Mouse (Mus musculus): ENCODE measurements around the gene Cmas. TPM values are rescaled to one million over a fixed set of nuclear protein-coding genes. Genes with fewer than 3 reads are reported as not detected.

Cmas gene
- total and polyA plus RNA-seq, 3 experiments, result 53.2 to 80.6 (median 76.0) TPM

- ATAC-seq (ENCODE audit: extremely low read depth, insufficient number of reproducible peaks, low FRiP score, poor library complexity, severe bottlenecking) (no peak), DNase-seq (ENCODE audit: low spot score) (no peak)
- Histone ChIP-seq H3K4me1 (ENCODE audit: insufficient read depth, low read depth, low read length) (peaks cover 32% of the 10 kb centered on the region), H3K9me3 (replicated peaks) (peaks cover 3% of the 10 kb centered on the region), H3K36me3 (replicated peaks) (no peaks in the 10 kb centered on the region), H3K4me3 (ENCODE audit: low read depth, low read length) (no peak overlapping the region), H3K27me3 (ENCODE audit: insufficient read depth, low read length) (0 out of 2 replicates have a peak, but pooled peaks cover 1% of the 10 kb centered on the region)
- no peak for TF ChIP-seq TAL1 (conservative IDR thresholded peaks at IDR 0.05; ENCODE audit: low read depth, low read length)
- TF ChIP-seq CTCF (IDR thresholded peaks at IDR 0.05; ENCODE audit: low read depth, low read length), result no peak
- no peak for TF ChIP-seq GATA1 (IDR thresholded peaks at IDR 0.05; ENCODE audit: borderline replicate concordance, low read length)
- TF ChIP-seq POLR2AphosphoS5 (IDR thresholded peaks at IDR 0.05; ENCODE audit: insufficient replicate concordance, low read depth, low read length), result no peak
- TF ChIP-seq GATA2 (IDR thresholded peaks at IDR 0.05; ENCODE audit: borderline replicate concordance, low read depth, low read length), result no peak
Measured at GRCm38 (mm10) chr6:142747165-142747564, 9.3 kb upstream of the Cmas start.

DNA sequence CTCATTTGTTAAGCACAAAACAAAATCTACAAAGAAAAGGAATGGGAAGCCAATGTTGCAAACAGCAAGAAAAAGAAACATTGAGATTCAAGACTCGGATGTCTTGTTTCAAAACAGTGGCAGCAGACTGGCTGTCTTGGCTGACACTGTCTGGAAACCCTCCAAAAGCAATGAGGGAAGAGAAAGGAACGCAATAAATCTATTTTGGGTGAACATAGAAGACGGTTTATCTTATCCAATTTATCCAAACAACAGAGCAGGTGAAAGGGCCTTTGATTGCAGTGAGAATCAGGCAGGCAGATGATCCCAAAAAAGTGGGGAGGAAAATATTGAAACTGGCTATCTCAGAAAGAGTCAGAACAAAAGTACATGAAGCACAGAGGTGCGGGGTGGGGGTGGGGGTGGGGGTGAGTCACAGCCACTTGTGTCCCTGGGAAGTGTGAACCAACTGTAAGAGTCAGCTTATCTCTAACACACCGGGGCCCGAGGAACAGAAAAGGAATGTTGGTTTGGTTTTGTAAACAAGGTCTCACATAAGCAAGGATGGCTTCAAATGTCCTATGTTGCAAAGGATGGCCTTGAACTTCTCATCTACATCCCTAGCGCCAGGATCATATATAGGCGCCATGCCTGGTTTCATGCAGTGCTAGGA lies 8.3 kb upstream of the Cmas start:
- TF ChIP-seq GATA2 (IDR thresholded peaks at IDR 0.05; ENCODE audit: borderline replicate concordance, low read depth, low read length), result no peak
- TF ChIP-seq TAL1 (conservative IDR thresholded peaks at IDR 0.05; ENCODE audit: low read depth, low read length), result no peak
- no peak for TF ChIP-seq POLR2AphosphoS5 (IDR thresholded peaks at IDR 0.05; ENCODE audit: insufficient replicate concordance, low read depth, low read length)
- no peak for TF ChIP-seq CTCF (IDR thresholded peaks at IDR 0.05; ENCODE audit: low read depth, low read length)
- no peak for TF ChIP-seq GATA1 (IDR thresholded peaks at IDR 0.05; ENCODE audit: borderline replicate concordance, low read length)
- H3K4me1 ChIP-seq (ENCODE audit: insufficient read depth, low read depth, low read length), result peaks cover 38% of the 10 kb centered on the region
- DNase-seq (ENCODE audit: low spot score), result no peak

DNA sequence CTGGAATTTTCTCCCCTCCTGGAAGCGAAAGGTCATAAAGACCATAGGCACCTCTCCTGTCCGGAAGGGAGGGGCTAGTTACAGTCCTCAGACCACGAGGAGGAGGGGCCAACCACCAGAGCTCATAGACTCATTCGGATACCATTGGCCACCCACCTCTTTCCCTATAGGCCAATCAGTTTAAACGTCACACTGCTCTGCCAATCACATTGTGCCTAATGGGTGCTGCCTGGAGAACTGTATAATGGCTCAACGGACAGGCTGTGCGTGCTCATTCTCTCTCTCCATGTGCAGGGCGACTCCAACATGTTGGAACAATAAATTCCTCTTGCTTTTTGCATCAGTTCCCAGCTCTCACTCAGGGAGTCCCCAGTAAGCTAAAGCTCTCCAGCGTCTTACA lies 5.1 kb upstream of the Cmas start:
- H3K4me1 ChIP-seq (ENCODE audit: insufficient read depth, low read depth, low read length), result peaks cover 58% of the 10 kb centered on the region
- no peaks in the 10 kb centered on the region for H3K27me3 ChIP-seq (ENCODE audit: insufficient read depth, low read length)
- ATAC-seq (ENCODE audit: extremely low read depth, insufficient number of reproducible peaks, low FRiP score, poor library complexity, severe bottlenecking), result no peak
- no peak overlapping the region for H3K4me3 ChIP-seq (ENCODE audit: low read depth, low read length)
- no peak for DNase-seq (ENCODE audit: low spot score)
- no peaks in the 10 kb centered on the region for H3K36me3 ChIP-seq (replicated peaks)
- TF ChIP-seq POLR2AphosphoS5 (IDR thresholded peaks at IDR 0.05; ENCODE audit: insufficient replicate concordance, low read depth, low read length) (no peak), TAL1 (conservative IDR thresholded peaks at IDR 0.05; ENCODE audit: low read depth, low read length) (no peak), GATA2 (IDR thresholded peaks at IDR 0.05; ENCODE audit: borderline replicate concordance, low read depth, low read length) (no peak), CTCF (IDR thresholded peaks at IDR 0.05; ENCODE audit: low read depth, low read length) (no peak)
- H3K9me3 ChIP-seq (replicated peaks), result no peaks in the 10 kb centered on the region

More for the DNA sequence above, 8.3 kb upstream of the Cmas start:
- ATAC-seq (ENCODE audit: extremely low read depth, insufficient number of reproducible peaks, low FRiP score, poor library complexity, severe bottlenecking), result no peak
- no peaks in the 10 kb centered on the region for H3K27me3 ChIP-seq (ENCODE audit: insufficient read depth, low read length)
- no peak overlapping the region for H3K4me3 ChIP-seq (ENCODE audit: low read depth, low read length)
- H3K9me3 ChIP-seq (replicated peaks), result peaks cover 3% of the 10 kb centered on the region
- H3K36me3 ChIP-seq (replicated peaks), result no peaks in the 10 kb centered on the region

DNA sequence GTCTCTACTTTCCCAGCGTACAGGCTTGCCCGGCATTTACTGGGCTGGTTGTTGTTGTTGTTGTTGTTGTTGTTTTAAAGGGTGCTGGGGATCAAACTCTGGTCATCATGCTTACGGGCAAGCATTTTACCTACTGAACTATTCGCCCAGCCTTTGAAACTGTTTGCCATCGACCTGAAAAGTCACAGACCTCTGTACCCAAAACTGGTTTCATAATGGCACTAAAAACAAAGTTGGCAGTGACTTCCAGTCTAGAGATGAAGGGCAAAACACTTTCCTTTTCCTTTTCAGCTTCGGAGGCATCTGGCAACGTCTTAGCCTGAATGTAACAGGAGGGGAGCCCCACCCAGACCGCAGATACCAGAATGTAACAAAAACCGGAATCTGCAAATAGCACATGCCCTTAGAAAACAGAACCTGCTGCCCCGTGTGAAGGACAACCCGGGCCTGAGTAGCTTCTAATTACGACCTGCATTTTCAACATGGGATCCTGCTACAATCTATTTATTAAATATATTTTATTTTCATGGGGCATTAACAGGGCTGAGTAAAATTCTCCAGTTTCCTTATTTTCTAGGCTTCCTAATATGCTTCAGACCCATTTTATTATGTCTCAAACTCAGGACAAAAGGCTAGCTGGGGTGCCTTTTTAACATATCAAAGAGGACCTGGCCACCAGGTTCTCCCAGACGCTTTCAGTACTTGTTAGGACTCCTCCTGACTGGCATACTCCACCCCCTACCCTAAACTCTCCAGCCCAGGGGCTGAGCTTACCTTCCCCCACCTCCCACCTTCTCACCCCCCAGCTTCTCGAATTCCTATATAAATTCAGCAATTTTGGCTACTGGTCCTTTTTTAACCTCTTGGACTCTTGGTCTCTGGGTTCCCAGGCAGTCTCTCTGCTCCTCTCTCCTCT lies 3.9 kb upstream of the Cmas start:
- peaks cover 56% of the 10 kb centered on the region for H3K4me1 ChIP-seq (ENCODE audit: insufficient read depth, low read depth, low read length)
- DNase-seq (ENCODE audit: low spot score) (peak; percentile 67), ATAC-seq (ENCODE audit: extremely low read depth, insufficient number of reproducible peaks, low FRiP score, poor library complexity, severe bottlenecking) (peak; percentile 25; the same call in 1 of the 2 replicates)
- no peaks in the 10 kb centered on the region for H3K27me3 ChIP-seq (ENCODE audit: insufficient read depth, low read length)
- H3K4me3 ChIP-seq (ENCODE audit: low read depth, low read length), result no peak overlapping the region; the same call in 1 of the 2 replicates
- H3K36me3 ChIP-seq (replicated peaks), result no peaks in the 10 kb centered on the region
- TF ChIP-seq CTCF (IDR thresholded peaks at IDR 0.05; ENCODE audit: low read depth, low read length) (no peak), POLR2AphosphoS5 (IDR thresholded peaks at IDR 0.05; ENCODE audit: insufficient replicate concordance, low read depth, low read length) (no peak), GATA1 (IDR thresholded peaks at IDR 0.05; ENCODE audit: borderline replicate concordance, low read length) (no peak), TAL1 (conservative IDR thresholded peaks at IDR 0.05; ENCODE audit: low read depth, low read length) (no peak), GATA2 (IDR thresholded peaks at IDR 0.05; ENCODE audit: borderline replicate concordance, low read depth, low read length) (no peak)
- H3K9me3 ChIP-seq (replicated peaks), result no peaks in the 10 kb centered on the region

DNA sequence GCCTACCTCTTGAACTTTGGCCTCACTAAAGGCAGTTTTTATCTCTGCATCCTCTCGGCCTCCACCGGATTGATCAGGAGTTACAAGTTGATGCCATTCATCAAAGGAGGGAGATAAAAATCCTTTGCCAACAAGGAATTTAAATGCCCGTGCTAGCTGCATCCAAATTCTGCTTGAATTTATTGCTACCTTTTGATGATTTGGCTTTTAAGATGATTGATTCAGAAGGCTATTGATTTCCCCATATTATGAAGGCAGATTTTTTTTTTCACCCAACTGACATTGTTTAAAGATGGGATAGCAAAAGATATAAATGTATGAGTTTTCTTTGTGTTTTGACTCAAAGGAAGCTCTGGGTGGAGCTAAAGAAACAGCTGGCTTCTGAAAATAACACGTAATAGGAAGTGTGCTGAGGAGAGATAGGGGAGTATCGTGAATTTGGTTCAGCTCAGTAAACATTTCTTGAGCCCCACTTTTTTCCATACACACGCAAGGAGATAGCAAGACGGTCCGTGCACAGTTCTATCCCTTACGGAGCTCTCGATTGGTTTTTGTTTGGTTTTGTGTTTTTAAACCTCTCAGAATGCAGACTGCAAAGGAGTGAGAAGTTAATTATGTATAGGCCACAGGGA lies 964 bp downstream of the Cmas start:
- H3K9me3 ChIP-seq (replicated peaks), result no peaks in the 10 kb centered on the region
- H3K4me1 ChIP-seq (ENCODE audit: insufficient read depth, low read depth, low read length), result peaks cover 70% of the 10 kb centered on the region
- H3K4me3 ChIP-seq (ENCODE audit: low read depth, low read length), result peak overlapping the region; percentile 84
- H3K36me3 ChIP-seq (replicated peaks), result peaks cover 45% of the 10 kb centered on the region
- H3K27me3 ChIP-seq (ENCODE audit: insufficient read depth, low read length), result no peaks in the 10 kb centered on the region
- peak; percentile 67 for DNase-seq (ENCODE audit: low spot score)
- peak; percentile 85 for ATAC-seq (ENCODE audit: extremely low read depth, insufficient number of reproducible peaks, low FRiP score, poor library complexity, severe bottlenecking)
- TF ChIP-seq CTCF (IDR thresholded peaks at IDR 0.05; ENCODE audit: low read depth, low read length), result no peak
- TF ChIP-seq TAL1 (conservative IDR thresholded peaks at IDR 0.05; ENCODE audit: low read depth, low read length), result peak; percentile 66
- TF ChIP-seq GATA2 (IDR thresholded peaks at IDR 0.05; ENCODE audit: borderline replicate concordance, low read depth, low read length), result no peak

- Histone ChIP-seq H3K4me3 (ENCODE audit: low read depth, low read length) (peak overlapping the region; percentile 84), H3K36me3 (replicated peaks) (peaks cover 51% of the 10 kb centered on the region), H3K27me3 (ENCODE audit: insufficient read depth, low read length) (no peaks in the 10 kb centered on the region), H3K4me1 (ENCODE audit: insufficient read depth, low read depth, low read length) (peaks cover 68% of the 10 kb centered on the region), H3K9me3 (replicated peaks) (no peaks in the 10 kb centered on the region)
- DNase-seq (ENCODE audit: low spot score), result no peak
- ATAC-seq (ENCODE audit: extremely low read depth, insufficient number of reproducible peaks, low FRiP score, poor library complexity, severe bottlenecking), result no peak; the same call in 1 of the 2 replicates
- TF ChIP-seq GATA2 (IDR thresholded peaks at IDR 0.05; ENCODE audit: borderline replicate concordance, low read depth, low read length) (no peak), GATA1 (IDR thresholded peaks at IDR 0.05; ENCODE audit: borderline replicate concordance, low read length) (no peak), CTCF (IDR thresholded peaks at IDR 0.05; ENCODE audit: low read depth, low read length) (no peak), POLR2AphosphoS5 (IDR thresholded peaks at IDR 0.05; ENCODE audit: insufficient replicate concordance, low read depth, low read length) (no peak), TAL1 (conservative IDR thresholded peaks at IDR 0.05; ENCODE audit: low read depth, low read length) (no peak)
Measured at GRCm38 (mm10) chr6:142757976-142758375, 1.5 kb downstream of the Cmas start.

Data from G1E (cell line).